Mouse (Mus musculus): ENCODE measurements at regions not wholly inside any gene's neighbourhood (a gene's known extent, or its start where the extent isn't known, plus 50 kb on each side); places are given as distances from the start of the nearest gene placed in this dataset.

- DNase-seq (ENCODE audit: low read depth): no peak
Measured at GRCm38 (mm10) chr2:51566554-51567246, 60.6 kb upstream of the Tas2r134 start.

DNA sequence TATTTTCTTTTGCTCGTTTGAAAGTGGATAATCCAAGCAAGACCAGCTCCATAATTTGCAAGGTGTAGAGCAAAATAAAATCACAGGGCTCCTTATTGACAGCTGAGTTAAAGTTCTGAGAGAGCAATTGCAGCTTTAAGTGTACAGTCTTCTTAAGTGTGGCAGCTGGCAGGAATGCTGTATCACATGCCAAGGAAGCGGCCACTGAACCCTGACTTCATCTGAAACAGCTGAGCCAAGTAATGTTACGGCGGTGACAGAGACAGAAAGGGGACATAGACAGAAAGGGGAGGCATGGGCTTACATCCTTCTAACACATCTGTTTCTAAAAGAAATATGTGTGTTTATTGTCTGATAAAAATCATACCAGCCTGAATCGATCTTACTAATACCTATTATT is 63.4 kb upstream of the Tas2r134 start:
- DNase-seq (ENCODE audit: low read depth): no peak

GRCm38 (mm10) chr2:51563240-51563639 is 64.1 kb upstream of the Tas2r134 start:
- no peak for DNase-seq (ENCODE audit: low read depth)

DNA sequence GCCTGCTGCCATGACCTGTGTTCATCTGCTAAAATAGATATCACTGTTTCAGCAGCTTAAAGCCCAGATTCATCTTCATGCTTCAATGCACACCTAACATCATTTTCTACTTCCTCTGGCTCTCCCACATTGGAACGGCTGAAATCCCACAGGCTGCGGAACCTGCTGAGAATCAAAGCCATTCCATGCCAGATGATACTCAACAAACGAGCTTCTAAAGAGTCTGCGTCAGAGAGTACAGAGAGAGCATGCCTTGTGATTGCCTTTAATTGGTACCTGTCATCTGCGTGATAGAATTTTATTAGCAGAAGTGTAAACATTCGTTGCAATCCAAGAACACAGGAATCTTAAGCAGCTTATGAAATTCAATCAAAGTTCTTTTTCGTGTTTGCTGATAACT is 76.4 kb upstream of the Tas2r134 start:
- no peak for DNase-seq (ENCODE audit: low read depth)

- DNase-seq (ENCODE audit: low read depth): no peak
Measured at GRCm38 (mm10) chr2:51549125-51549524, 78.2 kb upstream of the Tas2r134 start.

DNA sequence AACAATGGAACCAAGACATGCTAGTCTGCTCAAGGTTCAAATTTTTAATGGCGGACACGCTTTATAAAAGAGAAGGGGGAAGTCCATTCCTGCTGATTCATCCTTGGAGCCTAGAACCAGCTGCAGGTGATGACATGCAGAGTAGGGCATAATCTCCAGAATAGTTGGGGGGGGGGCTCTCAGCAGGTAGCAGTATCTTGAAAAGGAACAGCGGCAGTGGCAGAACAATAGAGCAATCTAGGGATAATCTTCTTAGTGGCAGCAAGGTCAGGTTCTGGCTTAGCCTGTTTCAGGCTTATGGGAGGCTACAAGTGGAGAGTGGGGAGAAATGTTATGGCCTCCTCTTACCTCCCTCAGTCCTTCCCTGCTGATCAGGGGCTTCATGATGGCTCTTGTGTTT is 81.1 kb upstream of the Tas2r134 start:
- DNase-seq (ENCODE audit: low read depth): no peak

GRCm38 (mm10) chr2:51543949-51544348 is 83.4 kb upstream of the Tas2r134 start:
- DNase-seq (ENCODE audit: low read depth): no peak

DNA sequence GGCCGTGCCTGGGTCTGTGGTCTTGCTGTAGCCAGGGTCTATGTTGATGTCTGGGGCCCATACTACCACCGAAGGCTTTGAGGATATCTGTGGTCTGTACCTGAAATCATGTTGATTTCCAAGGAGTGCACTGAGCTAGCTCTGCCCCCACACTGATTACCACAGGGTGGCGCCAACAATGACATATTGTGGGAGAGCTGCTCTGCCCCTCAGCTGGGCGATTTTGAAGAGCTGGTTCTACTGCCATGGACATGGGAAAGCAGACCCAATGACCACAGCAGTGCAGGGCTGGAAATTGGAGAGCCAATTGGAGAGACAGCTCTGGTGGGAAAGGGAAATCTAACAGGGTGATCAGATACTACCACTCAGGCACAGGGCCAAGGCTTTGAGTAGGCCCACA is 85.0 kb upstream of the Tas2r134 start:
- no peak for DNase-seq (ENCODE audit: low read depth)

GRCm38 (mm10) chr2:51532709-51533414 is 94.4 kb upstream of the Tas2r134 start:
- DNase-seq (ENCODE audit: low read depth): no peak

GRCm38 (mm10) chr2:51531106-51531839 is 96.0 kb upstream of the Tas2r134 start:
- no peak for DNase-seq (ENCODE audit: low read depth)

DNA sequence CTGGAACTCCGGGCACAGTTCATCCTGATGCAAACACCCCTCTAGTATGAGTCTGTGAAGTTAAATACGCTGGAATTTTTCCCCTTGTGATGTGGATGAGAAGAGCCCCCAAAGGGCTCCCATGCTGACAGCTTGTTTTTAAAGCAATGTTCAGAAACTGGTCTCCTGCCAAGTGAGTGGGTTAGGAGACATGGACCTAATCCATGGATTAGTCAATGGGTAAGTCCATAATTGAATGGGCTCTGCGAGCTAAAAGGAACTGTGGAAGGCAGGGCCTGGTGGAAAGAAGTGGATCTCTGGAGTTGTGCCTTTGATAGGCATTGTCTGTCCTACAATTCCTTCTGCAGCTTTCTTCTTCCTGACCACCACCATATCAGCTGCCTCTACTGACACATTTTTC is 104.5 kb upstream of the Tas2r134 start:
- DNase-seq (ENCODE audit: low read depth): no peak

DNA sequence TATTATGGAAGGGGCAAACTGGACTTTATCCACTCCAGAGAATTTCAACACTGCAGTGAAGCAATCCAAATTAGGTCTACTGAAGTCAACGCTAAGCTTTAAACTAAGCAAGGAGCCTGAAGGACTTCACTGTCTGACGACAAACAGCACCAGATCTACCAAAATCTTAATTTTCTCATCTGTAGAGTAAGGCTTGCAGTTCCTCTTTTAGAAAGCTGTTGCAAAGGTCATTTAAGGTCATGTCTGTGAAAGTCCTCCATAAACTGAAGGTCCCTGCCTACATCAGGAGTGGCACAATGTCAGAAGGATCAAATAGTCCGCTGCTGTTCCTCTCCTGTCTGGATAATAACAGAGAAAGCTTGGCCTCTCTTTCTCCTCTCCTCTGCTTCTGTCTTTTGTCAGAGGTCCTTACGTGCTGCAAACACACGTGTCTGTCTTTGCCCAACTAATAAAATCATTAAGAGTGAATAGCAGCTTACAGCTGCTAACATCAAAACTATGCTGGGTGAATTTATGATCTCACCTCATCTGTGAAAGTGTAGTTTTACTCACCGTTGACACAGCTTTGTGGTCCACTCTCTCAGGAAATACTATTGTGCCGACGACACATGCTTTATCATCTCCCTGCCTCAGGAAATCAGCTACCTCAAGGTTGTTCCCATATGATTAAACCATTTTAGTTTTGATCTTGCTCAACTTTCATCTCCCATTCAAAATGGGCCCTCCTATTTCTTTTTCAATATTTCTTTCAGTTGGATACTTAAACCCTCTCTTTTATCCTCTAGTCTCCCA is 117.9 kb upstream of the Tas2r134 start:
- no peak for DNase-seq (ENCODE audit: low read depth)

GRCm38 (mm10) chr2:51497896-51498295 is 129.4 kb upstream of the Tas2r134 start:
- no peak for DNase-seq (ENCODE audit: low read depth)

GRCm38 (mm10) chr2:51473753-51474152 is 153.6 kb upstream of the Tas2r134 start:
- no peak for DNase-seq (ENCODE audit: low read depth)

- DNase-seq (ENCODE audit: low read depth): no peak
Measured at GRCm38 (mm10) chr2:51467027-51467694, 160.2 kb upstream of the Tas2r134 start.

GRCm38 (mm10) chr2:51466003-51466402 is 161.3 kb upstream of the Tas2r134 start:
- no peak for DNase-seq (ENCODE audit: low read depth)

GRCm38 (mm10) chr2:51465576-51465975 is 161.7 kb upstream of the Tas2r134 start:
- DNase-seq (ENCODE audit: low read depth): no peak

GRCm38 (mm10) chr2:51464356-51464755 is 163.0 kb upstream of the Tas2r134 start:
- DNase-seq (ENCODE audit: low read depth): no peak

GRCm38 (mm10) chr2:51460896-51461295 is 166.4 kb upstream of the Tas2r134 start:
- DNase-seq (ENCODE audit: low read depth): no peak

GRCm38 (mm10) chr2:51459486-51459885 is 167.8 kb upstream of the Tas2r134 start:
- no peak for DNase-seq (ENCODE audit: low read depth)

DNA sequence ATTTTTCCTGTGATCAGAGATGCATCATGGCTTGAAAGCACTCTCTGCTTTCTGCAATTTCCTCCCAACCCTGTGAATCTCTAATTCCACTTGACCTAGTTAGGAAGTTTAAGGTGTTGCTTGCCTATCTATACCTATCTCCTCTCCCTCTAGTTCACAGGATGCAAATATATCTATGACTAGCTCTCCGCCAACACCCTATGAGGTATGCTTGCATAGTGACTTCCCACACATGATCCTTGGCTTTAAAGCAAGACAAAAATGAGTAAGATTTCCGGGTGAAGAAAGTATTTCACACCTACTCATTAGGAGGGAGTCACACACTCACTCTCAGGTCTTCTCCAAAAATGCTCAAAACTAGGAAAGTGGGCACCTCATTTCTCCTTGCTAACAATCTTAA is 169.6 kb upstream of the Tas2r134 start:
- DNase-seq (ENCODE audit: low read depth): no peak

GRCm38 (mm10) chr2:51452816-51453215 is 174.5 kb upstream of the Tas2r134 start:
- DNase-seq (ENCODE audit: low read depth): no peak
